Mouse (Mus musculus) T-cell, adult 2 months (primary cell): ENCODE data around the gene Rab4b.

ENCODE experiments used
- DNase-seq: peaks from one replicate; pipeline ENCODE4 v3.0.0; 2022; ENCODE audit warnings: low spot score

Rab4b gene

GRCm38 (mm10) chr7:27178324-27179216 lies at the start of gene Rab4b:
Gene Rab4b, minus strand, starts transcription at chr7:27178896.
- DNase-seq = peak; percentile 99

DNA sequence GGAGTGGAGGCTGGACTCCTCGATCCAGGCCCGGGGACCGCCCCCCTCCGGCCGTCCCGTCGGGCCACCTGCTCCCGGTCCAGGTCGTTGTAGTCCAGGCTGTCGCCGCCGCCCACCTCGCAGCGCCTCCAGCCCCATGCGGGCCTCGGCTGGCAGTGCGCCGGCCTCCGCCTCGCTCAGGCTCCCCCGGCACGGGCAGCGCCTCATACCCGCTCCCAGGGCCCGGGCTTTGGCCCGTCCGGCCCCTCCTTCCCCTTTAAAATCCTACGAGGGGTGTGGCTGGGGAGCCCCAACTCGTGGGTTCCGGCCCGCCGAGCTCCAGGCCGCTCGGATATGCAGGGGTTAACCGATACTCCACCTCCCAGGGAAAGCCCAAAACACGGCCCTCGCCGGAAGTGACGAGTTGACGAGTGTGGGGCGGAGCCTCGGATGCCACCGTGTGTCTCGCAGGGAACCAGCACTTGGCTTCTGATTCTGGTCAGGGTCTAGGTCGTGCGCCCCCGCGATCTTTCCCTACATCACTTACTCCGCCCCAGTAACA lies 49.7 kb upstream of the Rab4b start, which contains the start of gene Itpkc:
Itpkc (minus strand) TSS at position 381 of the 541 bp plus-strand sequence.
- peak; percentile 93 for DNase-seq

DNA sequence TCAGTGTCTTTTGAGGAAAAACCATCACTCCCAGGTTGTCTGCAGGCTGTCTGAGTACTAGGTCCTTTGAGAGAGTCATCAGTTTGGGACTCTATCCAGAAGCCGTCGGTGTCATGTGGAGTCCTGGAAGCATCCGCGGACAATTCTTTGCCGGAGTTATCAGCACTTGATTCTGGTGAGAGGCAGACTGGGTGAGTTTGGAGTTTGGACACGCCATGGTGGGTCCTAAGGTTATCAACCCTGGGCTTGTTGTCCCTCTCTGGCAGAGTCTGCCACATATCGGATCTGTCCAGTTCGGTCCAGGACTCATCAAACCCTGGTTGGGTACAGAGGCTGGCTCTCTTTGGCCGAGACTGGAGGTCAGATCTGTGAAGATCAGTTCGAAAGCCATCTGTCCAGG lies 49.0 kb upstream of the Rab4b start:
- DNase-seq = no peak

DNA sequence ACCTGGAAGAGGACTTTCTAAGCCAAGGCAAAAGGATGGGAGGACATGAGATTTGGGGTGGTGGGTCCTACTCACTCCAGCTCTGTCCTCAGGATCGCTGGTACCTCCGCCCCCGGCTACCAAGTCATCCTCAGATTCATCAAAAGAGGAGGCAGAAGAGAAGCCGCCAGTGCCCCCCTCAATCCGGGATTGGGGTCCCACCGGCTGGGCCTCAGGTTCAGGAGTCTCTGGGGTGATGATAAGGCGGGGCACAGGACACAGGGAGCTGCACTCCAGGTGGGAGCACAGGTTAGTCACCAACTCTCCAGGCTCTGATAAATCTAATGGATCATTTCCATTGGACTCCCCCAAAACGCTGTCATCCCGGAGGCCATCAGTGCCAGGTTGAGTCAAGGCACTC lies 48.6 kb upstream of the Rab4b start:
- DNase-seq = no peak

DNA sequence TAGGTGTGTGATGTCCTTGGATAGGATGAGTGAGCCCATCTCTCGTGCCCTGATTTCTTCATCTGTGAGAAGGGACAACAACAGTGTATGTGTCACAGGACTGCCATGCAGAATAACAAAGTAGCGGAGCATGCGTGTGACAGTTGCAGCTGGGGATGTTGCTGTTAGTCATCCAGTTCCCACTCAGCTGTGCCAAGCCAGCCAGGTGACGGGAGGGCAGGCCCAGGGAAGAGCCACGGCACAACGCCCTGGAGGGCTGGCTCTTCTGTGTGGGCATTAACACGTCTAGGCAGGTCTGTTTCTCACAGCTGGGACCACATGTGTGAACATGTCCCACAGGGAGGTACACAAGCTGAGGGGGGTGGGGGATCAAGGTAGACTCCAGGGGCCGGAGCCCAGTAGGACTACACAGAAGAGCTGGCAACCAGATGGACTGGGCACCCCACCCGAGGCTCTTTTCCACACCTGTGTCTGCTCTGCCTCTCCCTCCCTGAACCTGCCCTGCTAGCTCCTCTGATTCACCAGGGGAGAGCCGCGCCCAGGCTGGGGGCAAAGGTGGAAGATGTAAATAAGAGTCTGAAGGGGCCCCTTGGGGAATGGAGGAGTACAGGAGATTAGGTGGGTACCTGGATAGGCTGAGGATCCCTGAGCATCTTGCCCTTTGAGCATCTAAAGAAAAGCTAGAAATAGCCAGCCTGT lies 46.3 kb upstream of the Rab4b start:
- DNase-seq = no peak

- no peak for DNase-seq
Observed at GRCm38 (mm10) chr7:27222538-27222937, 43.8 kb upstream of the Rab4b start.

GRCm38 (mm10) chr7:27221939-27222338 lies 43.2 kb upstream of the Rab4b start:
- no peak for DNase-seq

DNA sequence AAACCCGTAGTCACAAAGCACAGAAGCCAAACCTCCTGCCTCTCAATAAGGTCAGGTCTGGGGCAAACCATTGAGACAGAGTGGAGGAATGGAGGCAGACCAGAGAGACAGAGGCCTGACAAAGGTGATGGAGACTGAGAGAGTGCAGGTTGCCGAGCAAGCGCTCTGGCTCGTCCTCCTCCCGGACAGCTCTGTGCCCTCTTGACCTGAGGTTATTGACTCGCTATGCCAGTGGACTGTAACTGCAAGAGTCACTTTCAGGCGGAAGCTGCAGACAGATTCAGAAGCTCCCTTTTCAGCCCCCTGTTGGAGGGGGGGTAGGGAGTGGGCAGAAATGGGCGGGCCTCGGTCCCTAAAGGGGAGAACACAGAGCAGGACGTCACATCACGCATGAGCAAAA lies 41.2 kb upstream of the Rab4b start:
- DNase-seq = no peak

DNA sequence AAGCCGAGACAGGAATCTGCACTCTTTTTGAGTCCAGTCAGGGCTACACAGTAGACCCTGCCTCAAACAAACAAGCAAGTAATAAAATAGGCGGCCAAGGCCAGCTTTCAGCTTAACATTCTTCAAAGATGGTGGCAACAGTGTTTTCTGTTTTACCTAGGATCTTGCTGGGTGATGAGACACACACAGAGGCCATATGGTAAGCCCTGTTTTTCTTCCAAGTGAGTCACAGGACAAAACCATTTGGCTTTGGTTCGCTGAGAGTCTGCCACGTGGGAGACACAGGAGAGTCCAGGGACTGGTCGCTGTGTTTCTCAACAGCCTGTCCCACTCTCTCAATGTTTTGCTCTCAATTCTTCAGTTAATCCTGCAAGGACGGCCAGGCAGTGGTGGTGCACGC lies 39.9 kb upstream of the Rab4b start:
- DNase-seq = no peak

- no peak for DNase-seq
Observed at GRCm38 (mm10) chr7:27212626-27213025, 33.9 kb upstream of the Rab4b start.

DNA sequence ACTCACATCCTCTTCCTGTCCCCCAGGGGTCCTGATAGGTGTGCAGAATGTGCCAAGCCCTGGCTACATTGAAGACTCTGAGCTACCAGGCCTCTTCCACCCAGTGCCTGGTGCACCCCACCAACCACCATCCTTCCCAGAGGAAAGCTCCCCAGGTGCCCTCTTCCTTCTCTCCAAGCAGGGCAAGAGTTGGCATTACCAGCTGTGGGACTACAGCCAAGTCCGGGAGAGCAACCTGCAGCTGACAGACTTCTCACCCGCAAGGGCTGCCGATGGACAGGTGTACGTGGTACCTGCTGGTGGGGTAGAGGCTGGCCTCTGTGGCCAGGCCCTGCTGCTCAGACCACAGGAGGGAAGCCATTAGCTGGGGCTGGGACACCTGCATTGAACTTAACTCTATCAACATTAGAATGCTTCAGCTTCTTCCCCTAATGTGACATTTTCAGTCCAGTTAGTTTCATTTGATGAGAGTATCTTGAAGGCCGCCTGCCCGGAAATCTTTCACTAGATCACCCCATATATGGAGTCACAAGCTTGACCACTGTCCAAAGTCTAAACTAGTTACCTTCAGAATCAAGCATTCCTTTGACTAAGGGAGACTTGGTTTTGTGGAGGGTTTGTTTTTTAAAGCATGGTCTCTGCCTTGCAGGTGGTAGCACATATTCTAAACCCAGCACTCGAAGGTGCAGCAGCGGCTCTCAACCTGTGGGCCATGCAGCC lies 25.2 kb upstream of the Rab4b start:
- DNase-seq = no peak

DNA sequence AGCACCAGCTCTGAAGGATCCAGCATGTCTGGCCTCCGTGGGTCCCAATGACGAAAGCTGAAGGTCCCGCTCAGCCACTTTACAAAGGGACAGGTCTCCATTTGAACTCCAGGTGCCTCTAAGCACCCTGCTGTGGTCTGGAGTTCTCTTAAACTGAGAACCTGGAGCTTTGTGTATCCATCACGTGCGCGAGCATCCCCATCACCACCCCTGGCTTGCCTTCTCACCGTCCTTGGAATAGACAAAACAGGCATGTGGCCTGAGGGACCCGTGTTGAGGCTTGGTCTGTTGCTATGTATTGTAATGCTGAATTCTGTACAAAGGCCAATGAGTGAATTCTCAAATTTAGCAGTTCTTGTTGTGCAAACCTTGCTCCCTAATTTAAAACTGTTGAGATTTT lies 20.1 kb upstream of the Rab4b start:
- DNase-seq = no peak

DNA sequence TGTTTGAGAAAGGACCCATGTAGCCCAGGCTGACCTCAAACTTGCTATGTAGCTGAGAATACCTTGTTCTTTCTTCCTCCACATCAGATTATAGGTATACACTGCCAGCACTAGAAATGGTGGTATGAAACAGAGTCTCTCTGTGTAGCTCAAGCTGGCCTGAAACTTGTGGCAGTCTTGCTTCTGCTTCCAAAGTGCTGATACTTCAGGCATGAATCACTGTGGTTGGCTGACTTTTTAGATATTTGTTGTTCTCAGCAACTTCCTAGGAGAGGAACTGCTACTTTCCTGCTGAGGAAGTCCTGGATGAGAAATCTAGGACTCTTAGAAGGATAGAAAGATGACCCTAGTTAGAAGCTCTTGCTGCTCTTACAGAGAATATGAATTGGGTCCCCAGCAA lies 19.7 kb upstream of the Rab4b start:
- DNase-seq = no peak

- no peak for DNase-seq
Observed at GRCm38 (mm10) chr7:27197634-27198033, 18.9 kb upstream of the Rab4b start.

- DNase-seq = no peak
Observed at GRCm38 (mm10) chr7:27197136-27197535, 18.4 kb upstream of the Rab4b start.

DNA sequence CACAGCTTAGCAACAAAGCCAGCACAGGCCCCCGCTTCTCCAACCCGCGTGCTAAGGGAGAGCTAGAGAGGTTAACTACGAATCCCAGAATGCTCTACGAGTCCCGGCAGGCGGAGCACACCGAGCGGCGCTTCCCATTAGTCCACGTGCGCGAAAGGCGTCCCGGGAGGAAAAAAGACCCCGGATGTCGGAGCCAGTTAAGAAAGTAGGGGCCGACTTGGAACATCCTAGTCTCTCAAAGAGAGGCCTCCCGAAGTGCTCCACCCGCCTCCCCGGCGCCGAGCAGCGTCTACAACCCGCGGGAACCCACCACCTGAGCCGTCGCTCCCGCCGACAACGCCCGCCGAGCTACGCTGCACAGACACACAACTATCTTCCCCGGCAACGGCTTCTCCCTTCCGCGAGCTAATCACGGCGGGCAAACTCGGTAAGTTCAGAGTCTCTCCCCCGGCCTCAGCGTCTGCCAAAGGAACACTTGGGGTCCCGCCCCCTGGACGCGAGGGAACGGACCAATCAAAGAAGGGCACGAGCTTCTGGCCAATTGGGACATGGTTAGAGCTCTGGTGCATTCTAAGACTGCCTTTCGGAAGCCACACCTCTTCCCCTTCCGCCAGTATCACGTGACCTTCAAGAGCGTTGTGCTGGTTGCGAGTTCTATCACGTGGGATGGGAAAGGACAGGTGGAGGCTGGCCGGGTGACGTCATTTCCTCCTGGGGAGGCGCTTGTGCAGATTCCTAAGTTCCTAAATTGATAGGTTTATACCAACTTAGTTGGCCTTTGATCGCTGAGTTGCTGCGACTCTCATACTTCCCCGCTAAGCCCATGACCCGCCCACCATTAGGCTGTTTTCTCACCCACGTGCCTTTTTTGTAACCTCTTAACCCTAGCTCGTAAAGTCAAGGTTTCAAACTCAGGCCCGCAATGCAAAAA lies 17.2 kb upstream of the Rab4b start, which contains the start of the genes BC024978 and Snrpa:
BC024978 (plus strand) TSS at position 101 of the 931 bp plus-strand sequence.
Snrpa (minus strand) TSS at position 591 of the 931 bp plus-strand sequence.
- peak; percentile 98 for DNase-seq

GRCm38 (mm10) chr7:27193731-27194130 lies 15.0 kb upstream of the Rab4b start:
- DNase-seq = no peak

DNA sequence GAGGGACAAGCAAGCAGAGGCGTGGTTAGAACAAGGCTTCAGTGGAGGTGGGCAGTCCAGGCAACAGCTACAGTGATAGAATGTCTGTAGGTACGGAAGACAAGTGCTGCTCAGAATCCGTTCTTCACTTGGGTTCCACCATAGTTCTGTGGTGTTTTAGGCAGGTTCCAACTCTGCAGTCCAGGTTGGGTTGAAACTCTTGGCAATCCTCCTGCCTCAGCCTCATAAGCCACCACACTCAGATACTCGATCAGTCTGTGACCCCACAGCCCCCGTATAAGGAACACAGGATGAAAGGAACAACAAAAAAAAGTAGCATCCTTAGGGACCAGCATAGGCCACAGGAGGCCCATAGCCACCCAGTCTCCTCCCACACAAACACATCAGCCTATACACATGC lies 13.7 kb upstream of the Rab4b start:
- no peak for DNase-seq

DNA sequence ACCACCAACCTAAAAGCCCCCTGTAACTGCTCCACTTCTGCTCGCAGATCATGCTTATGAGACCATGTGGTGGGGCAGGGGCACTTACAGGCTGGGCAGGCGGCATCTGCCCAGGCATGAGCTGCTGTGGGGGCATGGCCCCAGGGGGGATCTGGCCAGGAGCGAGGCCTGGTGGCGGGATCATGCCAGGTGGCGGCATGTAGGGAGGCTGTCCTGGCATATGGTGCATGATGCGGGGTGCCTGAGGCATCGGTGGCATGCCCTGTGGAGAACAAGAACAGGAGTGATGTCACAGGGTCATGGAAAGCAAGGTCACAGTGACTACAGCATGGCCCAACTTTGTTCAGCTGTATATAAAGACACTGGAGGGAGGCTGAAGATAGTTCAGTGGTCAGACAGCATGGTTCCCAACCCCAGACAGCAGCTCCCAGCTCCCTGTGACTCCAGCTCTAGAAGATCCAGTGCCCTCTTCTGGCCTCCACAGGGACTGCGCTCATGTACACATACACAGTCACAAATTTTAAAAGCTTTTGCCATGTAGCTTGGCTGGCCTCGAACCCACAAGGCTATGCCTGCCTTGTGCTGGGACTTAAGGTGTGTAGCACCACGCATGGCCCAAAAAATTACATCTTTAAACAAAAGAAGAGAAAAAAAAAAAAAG lies 10.7 kb upstream of the Rab4b start:
- no peak for DNase-seq

- no peak for DNase-seq
Observed at GRCm38 (mm10) chr7:27185986-27186385, 7.3 kb upstream of the Rab4b start.
